Mouse (Mus musculus): ENCODE results near the gene Tial1.

Tial1 gene

GRCm38 (mm10) chr7:128461285-128462215, at the start of gene Tial1:
Tial1 (minus strand) TSS chr7:128461717.
- DNase-seq, result peak; percentile 98 to 99

GRCm38 (mm10) chr7:128504091-128504490, 42.6 kb upstream of the Tial1 start:
- no peak for DNase-seq

- no peak for DNase-seq
Measured at GRCm38 (mm10) chr7:128499801-128500200, 38.3 kb upstream of the Tial1 start.

GRCm38 (mm10) chr7:128494546-128494945, 33.0 kb upstream of the Tial1 start:
- no peak for DNase-seq

GRCm38 (mm10) chr7:128488986-128489385, 27.5 kb upstream of the Tial1 start:
- DNase-seq, result no peak

- DNase-seq, result peak; percentile 88 to 90
Measured at GRCm38 (mm10) chr7:128474322-128474721, 12.8 kb upstream of the Tial1 start.

GRCm38 (mm10) chr7:128462406-128462805, 889 bp upstream of the Tial1 start:
- no peak for DNase-seq

- no peak for DNase-seq
Measured at GRCm38 (mm10) chr7:128460865-128461228, 670 bp downstream of the Tial1 start.

- peak; percentile 27 to 41 for DNase-seq
Measured at GRCm38 (mm10) chr7:128460131-128460864, 1.2 kb downstream of the Tial1 start.

- DNase-seq, result peak in 1 of 2 experiments; percentile 12
Measured at GRCm38 (mm10) chr7:128459791-128460130, 1.8 kb downstream of the Tial1 start.

GRCm38 (mm10) chr7:128458011-128458410, 3.5 kb downstream of the Tial1 start:
- no peak for DNase-seq

- no peak for DNase-seq
Measured at GRCm38 (mm10) chr7:128452731-128453130, 8.8 kb downstream of the Tial1 start.

GRCm38 (mm10) chr7:128440584-128440983, 20.9 kb downstream of the Tial1 start:
- DNase-seq, result no peak

- no peak for DNase-seq
Measured at GRCm38 (mm10) chr7:128439251-128439650, 22.3 kb downstream of the Tial1 start.

GRCm38 (mm10) chr7:128438131-128438530, 23.4 kb downstream of the Tial1 start:
- DNase-seq, result no peak

GRCm38 (mm10) chr7:128433213-128433612, 28.3 kb downstream of the Tial1 start:
- DNase-seq, result no peak

GRCm38 (mm10) chr7:128432574-128432973, 28.9 kb downstream of the Tial1 start:
- no peak for DNase-seq

GRCm38 (mm10) chr7:128422491-128422890, 39.0 kb downstream of the Tial1 start:
- DNase-seq, result no peak

- no peak for DNase-seq
Measured at GRCm38 (mm10) chr7:128421701-128422100, 39.8 kb downstream of the Tial1 start.

GRCm38 (mm10) chr7:128419690-128420089, 41.8 kb downstream of the Tial1 start:
- no peak for DNase-seq

GRCm38 (mm10) chr7:128417930-128418779, 43.4 kb downstream of the Tial1 start, which contains the start of gene Rgs10:
Rgs10 (minus strand) TSS chr7:128418758.
- peak; percentile 40 to 47 for DNase-seq

- DNase-seq, result no peak
Measured at GRCm38 (mm10) chr7:128417226-128417929, 44.1 kb downstream of the Tial1 start.

Data from cerebellum, postnatal 36 days (tissue).